In genomic region chr2:79981781-79982180, GRCm38 (mm10) we compare ENCODE assay signal across 19 mouse cellular contexts.
DNase-seq lines count a peak whose midpoint lies in the region; ATAC-seq lines count a peak whose summit lies in the region.
"Had no signal": no experiment of that assay in that cellular context is flagged by ENCODE, and none has a peak within 500 bp of the region (broad histone marks: within the 10 kb centered on the region; RNA-seq: fewer than 3 reads in every experiment).

No protein-coding gene starts in this region.

- no peak overlapping the region for H3K9ac ChIP-seq in kidney, embryonic 15.5 days
- no peak overlapping the region for H3K9ac ChIP-seq in intestine, embryonic 15.5 days
- no peak overlapping the region for H3K9ac ChIP-seq in forebrain, embryonic 12.5 days
- H3K9ac ChIP-seq: forebrain, embryonic 15.5 days; hindbrain, embryonic 12.5 days; hindbrain, embryonic 15.5 days had no signal

- no peak for ATAC-seq in kidney, embryonic 15.5 days (replicated peaks; ENCODE audit: low FRiP score)
- no peak for ATAC-seq in intestine, embryonic 15.5 days
- ATAC-seq in forebrain, embryonic 12.5 days (ENCODE audit: low FRiP score): no peak
- ATAC-seq: CD4-positive, CD25-positive, alpha-beta regulatory T cell, adult 4 months; forebrain, embryonic 15.5 days had no signal

- H3K4me1 ChIP-seq in kidney, embryonic 15.5 days: peaks cover 13% of the 10 kb centered on the region
- H3K4me1 ChIP-seq in brown adipose tissue, adult 24 weeks (ENCODE audit: control insufficient read depth, insufficient read depth, insufficient read length, low read length): peaks cover 3% of the 10 kb centered on the region; the same call in 1 of the 2 replicates
- 0 out of 2 replicates have a peak, but pooled peaks cover 3% of the 10 kb centered on the region for H3K4me1 ChIP-seq in intestine, embryonic 15.5 days (replicated peaks)
- no peaks in the 10 kb centered on the region for H3K4me1 ChIP-seq in forebrain, embryonic 12.5 days
- H3K4me1 ChIP-seq: forebrain, embryonic 15.5 days; hindbrain, embryonic 12.5 days had no signal

- no peak overlapping the region for H3K4me2 ChIP-seq in kidney, embryonic 15.5 days
- H3K4me2 ChIP-seq in intestine, embryonic 15.5 days (replicated peaks): no peak overlapping the region
- H3K4me2 ChIP-seq in forebrain, embryonic 12.5 days: no peak overlapping the region
- H3K4me2 ChIP-seq: forebrain, embryonic 15.5 days; hindbrain, embryonic 12.5 days; hindbrain, embryonic 15.5 days had no signal

- no peaks in the 10 kb centered on the region for H3K36me3 ChIP-seq in kidney, embryonic 15.5 days
- H3K36me3 ChIP-seq in intestine, embryonic 15.5 days: no peaks in the 10 kb centered on the region
- no peaks in the 10 kb centered on the region for H3K36me3 ChIP-seq in forebrain, embryonic 12.5 days (replicated peaks)
- H3K36me3 ChIP-seq: forebrain, embryonic 15.5 days; hindbrain, embryonic 12.5 days; hindbrain, embryonic 15.5 days had no signal

- H3K4me3 ChIP-seq in kidney, embryonic 15.5 days (replicated peaks): no peak overlapping the region
- H3K4me3 ChIP-seq in brown adipose tissue, adult 24 weeks (ENCODE audit: insufficient read depth, low read depth, low read length): no peak overlapping the region
- no peak overlapping the region for H3K4me3 ChIP-seq in intestine, embryonic 15.5 days (replicated peaks)
- no peak overlapping the region for H3K4me3 ChIP-seq in forebrain, embryonic 12.5 days (replicated peaks)
- H3K4me3 ChIP-seq: forebrain, embryonic 15.5 days; hindbrain, embryonic 12.5 days; hindbrain, embryonic 15.5 days had no signal

- peak; percentile 57 for DNase-seq in kidney, adult 11 months
- peak; percentile 44 to 45 for DNase-seq in kidney, adult 8-10 months
- peak; percentile 38 for DNase-seq in kidney, postnatal 14 days
- no peak for DNase-seq in adrenal gland, postnatal 4 days (ENCODE audit: low spot score in 2 of 2)
- DNase-seq: adrenal gland, adult 2 months; adrenal gland, postnatal 14 days; cerebellum, adult 18-20 months; cerebellum, adult 9-10 months; cerebellum, postnatal 14 days; gastrocnemius, postnatal 10 days; gastrocnemius, postnatal 36 days had no signal

- no peak overlapping the region for H3K27ac ChIP-seq in kidney, embryonic 15.5 days
- H3K27ac ChIP-seq in brown adipose tissue, adult 24 weeks (replicated peaks; ENCODE audit: low read depth, low read length): peak overlapping the region; percentile 45
- H3K27ac ChIP-seq in intestine, embryonic 15.5 days: no peak overlapping the region
- H3K27ac ChIP-seq in forebrain, embryonic 12.5 days: no peak overlapping the region
- H3K27ac ChIP-seq: forebrain, embryonic 15.5 days; hindbrain, embryonic 12.5 days; hindbrain, embryonic 15.5 days had no signal

- no peaks in the 10 kb centered on the region for H3K27me3 ChIP-seq in kidney, embryonic 15.5 days
- H3K27me3 ChIP-seq in intestine, embryonic 15.5 days (replicated peaks): no peaks in the 10 kb centered on the region
- no peaks in the 10 kb centered on the region for H3K27me3 ChIP-seq in forebrain, embryonic 12.5 days
- H3K27me3 ChIP-seq: forebrain, embryonic 15.5 days; hindbrain, embryonic 12.5 days; hindbrain, embryonic 15.5 days had no signal

- WGBS in kidney, embryonic 15.5 days: 90% methylated on average over 3 of the region's 3 CpGs
- 94% methylated on average over 3 of the region's 3 CpGs for WGBS in intestine, embryonic 15.5 days
- 96% methylated on average over 3 of the region's 3 CpGs for WGBS in forebrain, embryonic 12.5 days

- no peaks in the 10 kb centered on the region for H3K9me3 ChIP-seq in kidney, embryonic 15.5 days (replicated peaks)
- no peaks in the 10 kb centered on the region for H3K9me3 ChIP-seq in intestine, embryonic 15.5 days
- no peaks in the 10 kb centered on the region for H3K9me3 ChIP-seq in forebrain, embryonic 12.5 days
- H3K9me3 ChIP-seq: forebrain, embryonic 15.5 days; hindbrain, embryonic 12.5 days; hindbrain, embryonic 15.5 days had no signal

Comparison
In these comparisons a context has a peak if more than half of its experiments do, and no peak if none do; other contexts are left out.
1. DNase-seq: peak in kidney, adult 11 months (single experiment), kidney, adult 8-10 months (2 of 2) and kidney, postnatal 14 days (single experiment); none in adrenal gland, postnatal 4 days (0 of 2).